Mouse (Mus musculus) cerebellum, adult 11 months (tissue): ENCODE data around the gene Cnpy1.
A peak's percentile ranks its signal among the peaks of the same experiment; 100 is the strongest.

Experiments
- DNase-seq: peaks from one replicate; pipeline ENCODE4 v3.0.0; 2022

Gene Cnpy1

DNA sequence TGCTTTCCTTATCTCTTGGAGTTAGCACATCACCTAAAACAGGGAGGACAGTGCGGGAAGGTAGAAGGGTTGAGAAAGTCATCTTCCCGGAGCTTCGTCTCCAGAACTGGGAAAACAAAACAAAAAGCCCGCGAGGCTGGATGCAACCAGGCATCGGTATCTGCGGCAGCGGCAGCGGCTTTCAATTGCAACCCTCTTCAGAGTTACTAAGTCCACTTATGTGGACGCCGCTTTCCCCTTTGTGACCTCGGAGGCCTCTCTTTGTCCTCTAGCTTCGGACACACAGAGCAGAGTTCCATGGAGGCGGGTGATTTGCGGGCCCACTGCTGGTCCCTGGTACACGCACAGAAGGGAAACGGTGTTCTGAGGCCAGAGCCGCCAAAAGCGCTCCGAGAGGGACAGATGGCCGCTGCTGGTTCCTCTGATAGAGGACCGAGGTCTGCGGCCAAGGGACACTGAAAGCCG is 83.6 kb downstream of the Cnpy1 start:
- DNase-seq = peak; percentile 83

GRCm38 (mm10) chr5:28161383-28161937 is 84.1 kb downstream of the Cnpy1 start:
- DNase-seq = peak; percentile 54

- DNase-seq = no peak
Measured at GRCm38 (mm10) chr5:28159891-28160470, 85.6 kb downstream of the Cnpy1 start.

GRCm38 (mm10) chr5:28159072-28159458 is 86.5 kb downstream of the Cnpy1 start:
- DNase-seq = no peak

- DNase-seq = no peak
Measured at GRCm38 (mm10) chr5:28158308-28159071, 87.1 kb downstream of the Cnpy1 start.

DNA sequence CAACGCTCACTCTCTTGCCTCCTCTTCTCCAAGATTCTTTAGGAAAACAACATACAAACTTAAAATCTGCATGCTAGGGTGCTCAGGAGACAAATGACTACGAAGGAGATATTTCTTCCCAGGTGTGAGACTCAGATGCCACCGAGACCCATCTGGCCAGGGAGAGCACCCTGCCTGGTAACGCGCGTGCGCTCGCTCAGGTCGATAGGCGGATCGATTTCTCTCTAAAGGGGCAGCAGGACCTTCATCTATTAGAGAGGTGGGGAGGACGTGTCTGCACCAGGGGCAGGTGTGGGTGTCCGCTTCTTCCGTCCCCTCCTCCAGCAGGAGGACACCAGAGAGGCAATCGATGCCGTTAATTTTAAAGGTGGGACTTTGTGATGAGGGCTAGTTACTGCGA is 87.8 kb downstream of the Cnpy1 start:
- DNase-seq = no peak

DNA sequence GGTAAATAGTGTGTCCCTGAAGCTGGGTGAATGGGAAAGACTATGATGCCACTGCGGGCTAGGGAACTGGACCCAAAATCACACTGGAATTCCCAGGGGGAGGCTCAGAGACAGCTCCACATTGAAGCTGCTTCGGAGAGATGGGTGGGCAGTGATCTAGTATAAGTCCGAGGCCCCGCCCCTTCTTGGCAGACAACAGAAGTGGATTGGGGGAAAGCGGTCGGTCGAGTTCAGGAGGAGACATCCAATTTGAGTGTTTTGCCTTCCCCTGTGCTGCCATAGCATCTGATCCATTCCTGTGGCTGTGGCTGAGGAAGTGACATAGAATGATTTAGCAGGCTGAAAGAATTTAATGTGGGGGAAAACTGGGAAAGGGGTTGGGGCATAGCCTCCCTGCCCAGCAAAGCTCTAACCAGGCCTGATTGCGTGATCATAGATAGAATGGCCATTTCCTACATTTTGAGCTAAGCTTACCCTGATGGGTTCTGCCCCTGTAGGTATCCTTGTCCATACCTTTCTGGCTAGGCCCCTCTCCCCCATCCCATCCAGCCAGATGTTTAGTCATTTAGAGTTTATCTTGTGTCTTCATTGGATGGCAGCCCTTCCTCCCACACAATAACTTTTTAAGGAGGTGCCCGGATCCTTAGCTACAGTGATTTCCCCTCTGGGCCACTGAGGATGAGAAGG is 88.4 kb downstream of the Cnpy1 start:
- no peak for DNase-seq
